Comparison of ENCODE assay signal across 13 mouse cellular contexts in genomic region chr11:3396562-3396961, GRCm38 (mm10). TPM values are rescaled to one million over a fixed set of nuclear protein-coding genes. Genes with fewer than 3 reads are reported as not detected.
DNase-seq lines count a peak whose midpoint lies in the region; ATAC-seq lines count a peak whose summit lies in the region.
"Had no signal": no experiment of that assay in that cellular context is flagged by ENCODE, and none has a peak within 500 bp of the region (broad histone marks: within the 10 kb centered on the region; RNA-seq: fewer than 3 reads in every experiment).

No protein-coding gene starts in this region.

- H3K4me3 ChIP-seq in forebrain, embryonic 14.5 days (ENCODE audit: low read depth, low read length), result no peak overlapping the region
- H3K4me3 ChIP-seq in hindbrain, embryonic 16.5 days (ENCODE audit: low read length), result no peak overlapping the region
- H3K4me3 ChIP-seq in neural tube, embryonic 14.5 days (ENCODE audit: low read depth, low read length), result no peak overlapping the region
- H3K4me3 ChIP-seq in liver, embryonic 12.5 days, result no peak overlapping the region
- H3K4me3 ChIP-seq: heart, embryonic 12.5 days had no signal

- H3K9ac ChIP-seq in forebrain, embryonic 14.5 days (ENCODE audit: low read length), result peak overlapping the region; percentile 13; the same call in 1 of the 2 replicates
- no peak overlapping the region for H3K9ac ChIP-seq in hindbrain, embryonic 16.5 days (ENCODE audit: low read depth, low read length)
- no peak overlapping the region for H3K9ac ChIP-seq in neural tube, embryonic 14.5 days (replicated peaks; ENCODE audit: low read depth, low read length)
- no peak overlapping the region for H3K9ac ChIP-seq in liver, embryonic 12.5 days
- H3K9ac ChIP-seq: heart, embryonic 12.5 days had no signal

- peaks cover 15% of the 10 kb centered on the region for H3K4me1 ChIP-seq in forebrain, embryonic 14.5 days (ENCODE audit: control insufficient read depth, insufficient read depth, low read length)
- H3K4me1 ChIP-seq in hindbrain, embryonic 16.5 days (ENCODE audit: control insufficient read depth, insufficient read depth, low read depth, low read length), result no peaks in the 10 kb centered on the region
- no peaks in the 10 kb centered on the region for H3K4me1 ChIP-seq in neural tube, embryonic 14.5 days (ENCODE audit: control insufficient read depth, insufficient read depth, low read length)
- H3K4me1 ChIP-seq in liver, embryonic 12.5 days, result peaks cover 24% of the 10 kb centered on the region

- no peaks in the 10 kb centered on the region for H3K9me3 ChIP-seq in forebrain, embryonic 14.5 days (replicated peaks; ENCODE audit: control insufficient read depth, low read length)
- no peaks in the 10 kb centered on the region for H3K9me3 ChIP-seq in hindbrain, embryonic 16.5 days (ENCODE audit: control insufficient read depth, low read length)
- H3K9me3 ChIP-seq in neural tube, embryonic 14.5 days (ENCODE audit: control insufficient read depth, low read length), result no peaks in the 10 kb centered on the region
- no peaks in the 10 kb centered on the region for H3K9me3 ChIP-seq in liver, embryonic 12.5 days (replicated peaks)
- H3K9me3 ChIP-seq: heart, embryonic 12.5 days had no signal

- WGBS in forebrain, embryonic 14.5 days, result 9% methylated on average over 8 of the region's 8 CpGs
- 25% methylated on average over 8 of the region's 8 CpGs for WGBS in hindbrain, embryonic 16.5 days
- 12% methylated on average over 8 of the region's 8 CpGs for WGBS in neural tube, embryonic 14.5 days
- WGBS in liver, embryonic 12.5 days (ENCODE audit: insufficient replicate concordance), result 79% methylated on average over 8 of the region's 8 CpGs

- H3K4me2 ChIP-seq in forebrain, embryonic 14.5 days (ENCODE audit: low read length), result no peak overlapping the region
- H3K4me2 ChIP-seq in hindbrain, embryonic 16.5 days (ENCODE audit: low read length), result no peak overlapping the region
- H3K4me2 ChIP-seq in neural tube, embryonic 14.5 days (ENCODE audit: low read depth, low read length), result no peak overlapping the region
- no peak overlapping the region for H3K4me2 ChIP-seq in liver, embryonic 12.5 days
- H3K4me2 ChIP-seq: heart, embryonic 12.5 days had no signal

- peak overlapping the region; percentile 39; the same call in 1 of the 2 replicates for H3K27ac ChIP-seq in forebrain, embryonic 14.5 days (ENCODE audit: low read depth, low read length)
- H3K27ac ChIP-seq in hindbrain, embryonic 16.5 days (ENCODE audit: low read depth, low read length), result peak overlapping the region; percentile 21; the same call in 1 of the 2 replicates
- peak overlapping the region; percentile 66 for H3K27ac ChIP-seq in neural tube, embryonic 14.5 days (ENCODE audit: low read depth, low read length)
- H3K27ac ChIP-seq in liver, embryonic 12.5 days, result no peak overlapping the region

- DNase-seq in retina, postnatal 1 day, result peak; percentile 39
- no peak for DNase-seq in retina, embryonic 14.5 days (ENCODE audit: low spot score)
- DNase-seq in forebrain, embryonic 14.5 days (ENCODE audit: low spot score), result peak; percentile 77
- DNase-seq in kidney, postnatal 10 days, result no peak
- no peak for DNase-seq in lung, postnatal 10 days
- DNase-seq: cerebellum, postnatal 14 days; kidney, postnatal 36 days; lung, adult 2 months; thymus, postnatal 14 days had no signal

- H3K27me3 ChIP-seq in forebrain, embryonic 14.5 days (replicated peaks; ENCODE audit: control insufficient read depth, insufficient read depth, low read length), result no peaks in the 10 kb centered on the region
- H3K27me3 ChIP-seq in hindbrain, embryonic 16.5 days (replicated peaks; ENCODE audit: control insufficient read depth, insufficient read depth, low read length), result no peaks in the 10 kb centered on the region
- H3K27me3 ChIP-seq in neural tube, embryonic 14.5 days (ENCODE audit: control insufficient read depth, insufficient read depth, low read length), result no peaks in the 10 kb centered on the region
- H3K27me3 ChIP-seq in liver, embryonic 12.5 days (replicated peaks), result no peaks in the 10 kb centered on the region
- H3K27me3 ChIP-seq: heart, embryonic 12.5 days had no signal

- no peaks in the 10 kb centered on the region for H3K36me3 ChIP-seq in forebrain, embryonic 14.5 days (ENCODE audit: control insufficient read depth, insufficient read depth, low read length)
- no peaks in the 10 kb centered on the region for H3K36me3 ChIP-seq in hindbrain, embryonic 16.5 days (ENCODE audit: control insufficient read depth, insufficient read depth, low read length)
- no peaks in the 10 kb centered on the region for H3K36me3 ChIP-seq in neural tube, embryonic 14.5 days (ENCODE audit: control insufficient read depth, insufficient read depth, low read length)
- peaks cover 42% of the 10 kb centered on the region for H3K36me3 ChIP-seq in liver, embryonic 12.5 days

- peak; percentile 85 for ATAC-seq in forebrain, embryonic 14.5 days
- peak; percentile 85 for ATAC-seq in hindbrain, embryonic 16.5 days
- ATAC-seq in neural tube, embryonic 14.5 days (ENCODE audit: low read depth), result peak; percentile 76; the same call in 1 of the 2 replicates
- ATAC-seq in liver, embryonic 12.5 days, result no peak

RNA-seq across cellular contexts. Expression of gene Limk2, which starts 12.4 kb away (rescaled TPM):
- polyA plus RNA-seq in forebrain, embryonic 14.5 days (2014; fragmentation: Nextera tagmentation; extraction: Ambion mirVana), result 88.4 and 102 TPM in 2 replicates
- polyA plus RNA-seq in hindbrain, embryonic 16.5 days (2015; fragmentation: Nextera tagmentation; extraction: Ambion mirVana), result 159 and 164 TPM in 2 replicates
- polyA plus RNA-seq in neural tube, embryonic 14.5 days (2014; fragmentation: Nextera tagmentation; extraction: Ambion mirVana), result 161 and 166 TPM in 2 replicates
- 15.0 and 16.1 TPM in 2 replicates for polyA plus RNA-seq in liver, embryonic 12.5 days (2016; fragmentation: Nextera tagmentation; extraction: Ambion mirVana)

RNA-seq across cellular contexts. Expression of gene Rnf185, which starts 55.6 kb away (rescaled TPM):
- 52.3 and 56.2 TPM in 2 replicates for polyA plus RNA-seq in forebrain, embryonic 14.5 days (2014; fragmentation: Nextera tagmentation; extraction: Ambion mirVana)
- 43.0 and 46.2 TPM in 2 replicates for polyA plus RNA-seq in hindbrain, embryonic 16.5 days (2015; fragmentation: Nextera tagmentation; extraction: Ambion mirVana)
- 45.7 and 47.1 TPM in 2 replicates for polyA plus RNA-seq in neural tube, embryonic 14.5 days (2014; fragmentation: Nextera tagmentation; extraction: Ambion mirVana)
- 9.4 and 9.6 TPM in 2 replicates for polyA plus RNA-seq in liver, embryonic 12.5 days (2016; fragmentation: Nextera tagmentation; extraction: Ambion mirVana)

Comparison
In these comparisons a context has a peak if more than half of its experiments do, and no peak if none do; other contexts are left out.
1. DNase-seq: peak in retina, postnatal 1 day (single experiment) and forebrain, embryonic 14.5 days (single experiment); none in retina, embryonic 14.5 days (single experiment), kidney, postnatal 10 days (single experiment) and lung, postnatal 10 days (single experiment).